Mouse (Mus musculus): ENCODE data around the gene Cdc6.

GRCm38 (mm10) chr11:98944897-98945604 lies 37.5 kb downstream of the Cdc6 start:
- TF ChIP-seq EP300 (IDR thresholded peaks at IDR 0.05; ENCODE audit: insufficient read depth, low read depth, low read length) (no peak), CTCF (IDR thresholded peaks at IDR 0.05; ENCODE audit: low read depth, low read length) (no peak), POLR2A (IDR thresholded peaks at IDR 0.05; ENCODE audit: insufficient read depth, low read length) (no peak)

All from ES-Bruce4 (cell line).